Mouse (Mus musculus): ENCODE data around the gene Itm2b. TPM values are rescaled to one million over a fixed set of nuclear protein-coding genes. Genes with fewer than 3 reads are reported as not detected.
A peak's percentile ranks its signal among the peaks of the same experiment; 100 is the strongest.

Itm2b gene
- polyA plus RNA-seq (2015; fragmentation: Nextera tagmentation; extraction: Ambion mirVana), result 405 and 461 TPM in 2 replicates

DNA sequence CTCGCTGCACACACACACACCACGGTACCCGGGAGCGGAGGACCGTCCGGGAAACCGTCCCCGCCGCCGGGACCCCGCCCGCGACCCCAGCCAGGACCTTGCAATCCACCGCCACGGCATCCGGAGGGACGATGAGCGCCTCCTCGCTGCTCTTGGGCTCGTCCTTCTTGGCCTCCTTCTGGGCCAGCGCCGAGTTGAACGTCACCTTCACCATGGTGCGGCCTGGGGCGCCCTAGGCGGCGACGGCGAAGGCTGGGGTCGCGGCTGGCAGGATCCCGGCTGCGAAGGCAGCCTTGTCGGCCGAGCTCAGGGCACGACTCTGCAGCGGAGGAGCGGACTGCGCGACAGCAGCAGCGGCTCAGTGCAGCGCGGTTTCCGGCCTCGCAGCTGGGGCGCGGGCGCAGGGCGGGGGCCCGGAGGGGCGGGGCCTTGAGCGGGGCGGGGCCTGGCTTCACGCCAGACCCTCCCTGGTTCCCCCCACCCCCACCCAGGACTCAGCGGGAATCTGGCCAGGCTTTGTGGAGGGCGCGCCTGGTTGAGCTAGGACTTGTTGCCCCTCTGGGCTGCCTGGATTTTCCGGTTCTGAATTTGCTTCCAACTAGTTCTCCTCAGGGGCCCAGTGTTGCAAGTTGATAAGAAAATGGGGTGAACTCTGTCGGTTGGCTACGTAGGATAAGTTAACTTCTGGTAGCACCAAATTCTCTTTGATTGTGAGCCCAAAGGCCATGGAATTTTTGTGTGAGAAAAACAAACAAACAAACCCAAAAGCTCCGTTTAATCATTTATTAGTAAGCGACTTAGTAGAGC lies at the start of gene Itm2b:
Gene Itm2b, minus strand, starts transcription at position 377 of the 807 bp plus-strand sequence.
- peaks cover 73% of the 10 kb centered on the region for H3K4me1 ChIP-seq (replicated peaks)
- H3K4me2 ChIP-seq, result peak within 1 kb of the TSS; percentile 66
- peak within 1 kb of the TSS; percentile 97 for H3K9ac ChIP-seq
- peaks cover 24% of the 10 kb centered on the region for H3K36me3 ChIP-seq
- DNase-seq, result peak; percentile 80
- under 1% methylated on average over 62 of the region's 62 CpGs for WGBS (ENCODE audit: insufficient replicate concordance)
- H3K4me3 ChIP-seq (replicated peaks), result peak within 1 kb of the TSS; percentile 96
- peak; percentile 92 for ATAC-seq (ENCODE audit: low read depth)
- H3K9me3 ChIP-seq (replicated peaks), result no peaks in the 10 kb centered on the region
- no peaks in the 10 kb centered on the region for H3K27me3 ChIP-seq
- peak within 1 kb of the TSS; percentile 94 for H3K27ac ChIP-seq

DNA sequence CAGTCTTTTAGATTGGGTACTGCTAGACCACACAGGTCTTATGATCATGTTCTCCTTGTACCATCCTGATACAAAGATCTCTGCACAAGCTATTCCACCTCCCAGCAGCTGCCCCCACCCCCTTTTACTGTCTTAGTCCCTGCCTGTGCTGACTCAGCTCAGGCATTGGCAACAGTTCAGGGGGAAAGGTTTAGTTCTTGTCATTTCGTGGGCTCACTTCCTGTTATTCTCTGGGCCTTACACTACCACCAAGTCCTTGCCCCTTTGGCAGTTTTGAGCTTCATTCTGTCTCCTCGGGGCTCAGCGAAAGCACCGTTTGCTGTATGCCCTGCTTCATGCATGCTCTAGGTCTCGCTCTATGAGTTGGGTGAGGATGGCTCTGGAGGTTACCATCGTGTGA lies 48.4 kb upstream of the Itm2b start:
- DNase-seq (no peak), ATAC-seq (ENCODE audit: low read depth) (no peak)
- H3K36me3 ChIP-seq, result no peaks in the 10 kb centered on the region
- H3K27me3 ChIP-seq, result no peaks in the 10 kb centered on the region
- no peaks in the 10 kb centered on the region for H3K9me3 ChIP-seq (replicated peaks)
- H3K27ac ChIP-seq, result no peak overlapping the region
- no peak overlapping the region for H3K9ac ChIP-seq
- H3K4me2 ChIP-seq, result no peak overlapping the region
- WGBS (ENCODE audit: insufficient replicate concordance), result 54% methylated on average over 6 of the region's 6 CpGs
- H3K4me1 ChIP-seq (replicated peaks), result peaks cover 4% of the 10 kb centered on the region
- no peak overlapping the region for H3K4me3 ChIP-seq (replicated peaks)

DNA sequence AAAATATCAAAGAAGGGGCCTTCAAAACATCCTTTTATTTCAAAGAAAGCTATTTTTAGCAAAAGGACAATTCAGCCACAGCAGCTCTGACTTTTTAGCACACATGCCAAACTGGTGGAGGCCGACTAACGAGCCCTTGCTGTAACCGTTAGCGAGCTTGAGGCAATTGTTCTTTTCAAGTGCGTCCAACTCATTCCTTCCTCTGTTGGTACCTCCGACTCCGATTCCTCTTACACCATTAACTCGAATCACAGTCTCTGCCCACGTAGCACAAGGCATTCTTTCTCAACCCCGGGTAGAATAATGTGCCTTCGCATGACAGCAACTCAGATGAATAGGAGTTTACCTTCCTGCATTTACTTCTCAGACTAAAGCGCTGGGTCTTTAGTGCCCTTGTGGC lies 45.5 kb upstream of the Itm2b start:
- no peaks in the 10 kb centered on the region for H3K27me3 ChIP-seq
- no peak for ATAC-seq (ENCODE audit: low read depth)
- 68% methylated on average over 12 of the region's 12 CpGs for WGBS (ENCODE audit: insufficient replicate concordance)

DNA sequence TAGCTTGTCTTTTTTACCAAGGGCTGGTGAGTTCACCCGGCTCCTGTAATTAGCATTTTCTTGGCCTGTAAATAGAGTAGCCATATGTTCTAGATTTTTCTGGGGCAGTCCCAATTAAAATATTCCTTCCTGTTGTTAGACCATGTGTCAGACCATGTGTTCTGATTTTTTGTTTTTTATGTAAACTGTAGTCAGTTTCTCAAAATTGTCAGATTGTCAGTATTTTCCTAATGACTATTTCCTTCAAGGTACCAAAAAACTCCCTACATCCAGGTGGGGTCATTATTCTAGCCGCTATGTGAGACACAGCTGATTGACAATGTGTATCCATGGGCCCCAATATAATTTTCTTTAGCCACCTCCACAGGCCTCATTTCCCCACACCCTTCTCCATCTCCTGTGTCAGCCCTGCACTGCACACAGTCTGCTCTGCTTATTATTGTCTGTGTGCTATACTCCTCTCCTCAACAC lies 40.5 kb upstream of the Itm2b start:
- Histone ChIP-seq H3K4me1 (replicated peaks) (no peaks in the 10 kb centered on the region), H3K4me3 (replicated peaks) (no peak overlapping the region), H3K27ac (no peak overlapping the region), H3K4me2 (no peak overlapping the region), H3K9me3 (replicated peaks) (no peaks in the 10 kb centered on the region), H3K27me3 (no peaks in the 10 kb centered on the region), H3K36me3 (no peaks in the 10 kb centered on the region), H3K9ac (no peak overlapping the region)
- DNase-seq, result no peak
- ATAC-seq (ENCODE audit: low read depth), result no peak
- 77% methylated on average over 2 of the region's 2 CpGs for WGBS (ENCODE audit: insufficient replicate concordance)

More for the DNA sequence above, 45.5 kb upstream of the Itm2b start:
- H3K9me3 ChIP-seq (replicated peaks), result no peaks in the 10 kb centered on the region
- peaks cover 4% of the 10 kb centered on the region for H3K4me1 ChIP-seq (replicated peaks)
- H3K4me2 ChIP-seq, result no peak overlapping the region
- no peak overlapping the region for H3K4me3 ChIP-seq (replicated peaks)
- DNase-seq, result no peak
- no peak overlapping the region for H3K27ac ChIP-seq
- H3K36me3 ChIP-seq, result no peaks in the 10 kb centered on the region
- H3K9ac ChIP-seq, result no peak overlapping the region

DNA sequence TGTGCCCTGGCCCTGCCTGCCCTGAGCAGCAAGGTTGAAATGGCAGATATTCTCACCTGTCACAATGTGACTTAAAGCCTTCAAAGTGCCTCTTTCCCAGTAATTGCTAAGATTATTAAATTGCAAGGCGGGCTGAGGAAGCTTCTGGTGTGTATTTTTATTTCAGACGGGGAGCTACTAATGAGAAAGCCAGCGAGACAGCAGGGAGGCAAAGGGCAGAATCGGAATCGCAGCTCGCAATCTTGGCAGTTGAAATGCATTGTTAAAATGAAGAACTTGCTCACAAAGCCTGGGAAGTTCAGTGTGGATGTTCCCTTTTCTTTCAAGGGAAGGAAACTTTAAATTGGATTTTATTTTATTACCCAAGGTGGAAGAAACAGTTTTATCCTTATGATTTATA lies 39.9 kb upstream of the Itm2b start:
- DNase-seq, result no peak
- Histone ChIP-seq H3K9ac (no peak overlapping the region), H3K27me3 (no peaks in the 10 kb centered on the region), H3K4me1 (replicated peaks) (peaks cover 2% of the 10 kb centered on the region; the same call in 1 of the 2 replicates), H3K4me3 (replicated peaks) (no peak overlapping the region), H3K36me3 (no peaks in the 10 kb centered on the region), H3K4me2 (no peak overlapping the region), H3K27ac (no peak overlapping the region), H3K9me3 (replicated peaks) (no peaks in the 10 kb centered on the region)
- 68% methylated on average over 6 of the region's 6 CpGs for WGBS (ENCODE audit: insufficient replicate concordance)
- ATAC-seq (ENCODE audit: low read depth), result no peak

DNA sequence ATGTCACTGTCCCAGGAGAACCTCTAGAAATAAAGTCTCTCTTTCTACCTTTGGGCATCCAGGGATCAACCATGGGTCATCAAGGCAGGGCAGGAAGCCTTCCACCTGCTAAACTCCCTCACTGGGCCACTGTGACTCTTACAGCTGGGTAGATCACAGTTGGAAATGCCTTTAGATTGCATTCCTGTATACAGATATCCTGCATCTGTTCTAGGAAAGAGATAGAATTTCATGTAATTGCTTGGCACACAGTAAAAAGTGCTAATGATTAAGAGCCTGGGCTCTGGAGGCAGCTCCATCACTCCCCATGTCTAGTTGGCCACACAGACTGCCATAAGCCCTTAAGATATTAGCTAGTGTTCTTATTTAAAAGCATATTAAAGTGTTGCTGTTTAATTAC lies 38.5 kb upstream of the Itm2b start:
- Histone ChIP-seq H3K36me3 (no peaks in the 10 kb centered on the region), H3K27me3 (no peaks in the 10 kb centered on the region), H3K4me1 (replicated peaks) (peaks cover 3% of the 10 kb centered on the region; the same call in 1 of the 2 replicates), H3K9me3 (replicated peaks) (no peaks in the 10 kb centered on the region), H3K9ac (no peak overlapping the region), H3K4me3 (replicated peaks) (no peak overlapping the region), H3K4me2 (no peak overlapping the region), H3K27ac (no peak overlapping the region)
- DNase-seq (no peak), ATAC-seq (ENCODE audit: low read depth) (no peak)

DNA sequence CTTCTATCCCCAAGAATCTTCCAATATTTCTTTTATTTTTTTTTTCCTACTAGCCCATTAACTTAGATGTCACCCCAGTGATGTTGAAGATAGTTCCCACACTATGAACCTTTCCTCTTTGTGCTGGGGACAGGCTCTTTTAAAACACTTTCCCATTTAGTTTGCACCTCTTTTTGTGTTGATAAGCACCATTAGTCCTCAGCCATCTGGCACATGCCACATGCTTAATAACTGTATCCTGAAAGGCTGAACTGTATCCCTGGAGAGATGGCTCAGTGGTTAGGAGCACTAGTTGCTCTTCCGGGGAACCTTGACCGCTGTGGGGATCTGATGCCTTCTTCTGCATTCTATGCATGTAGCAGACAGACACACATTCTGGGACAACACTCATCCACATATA lies 37.5 kb upstream of the Itm2b start:
- H3K4me2 ChIP-seq, result no peak overlapping the region
- H3K9ac ChIP-seq, result no peak overlapping the region
- no peak overlapping the region for H3K27ac ChIP-seq
- H3K4me1 ChIP-seq (replicated peaks), result peaks cover 3% of the 10 kb centered on the region; the same call in 1 of the 2 replicates
- 86% methylated on average over 2 of the region's 2 CpGs for WGBS (ENCODE audit: insufficient replicate concordance)
- H3K9me3 ChIP-seq (replicated peaks), result no peaks in the 10 kb centered on the region
- ATAC-seq (ENCODE audit: low read depth) (no peak), DNase-seq (no peak)
- H3K4me3 ChIP-seq (replicated peaks), result no peak overlapping the region
- no peaks in the 10 kb centered on the region for H3K36me3 ChIP-seq
- H3K27me3 ChIP-seq, result no peaks in the 10 kb centered on the region

DNA sequence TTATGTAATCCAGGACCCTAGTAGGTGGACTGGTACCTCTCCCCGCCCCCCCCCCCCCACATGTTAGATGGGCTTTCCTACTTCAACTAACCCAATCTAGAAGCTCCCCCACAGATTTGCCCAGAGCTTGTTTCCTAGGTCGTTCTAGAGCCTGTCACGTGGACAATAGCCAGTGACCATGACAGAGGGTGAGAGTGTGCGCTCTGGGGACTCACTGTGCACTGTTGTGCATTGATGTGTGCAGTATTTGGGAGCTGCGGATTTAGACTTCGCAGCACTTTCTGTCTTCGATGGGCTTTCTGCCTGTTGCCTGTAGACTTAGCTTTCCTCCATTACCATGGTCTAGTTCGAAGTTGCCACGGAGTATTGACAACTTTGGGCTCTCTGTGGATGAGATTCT lies 36.5 kb upstream of the Itm2b start:
- WGBS (ENCODE audit: insufficient replicate concordance), result 62% methylated on average over 9 of the region's 9 CpGs
- H3K9ac ChIP-seq, result no peak overlapping the region

DNA sequence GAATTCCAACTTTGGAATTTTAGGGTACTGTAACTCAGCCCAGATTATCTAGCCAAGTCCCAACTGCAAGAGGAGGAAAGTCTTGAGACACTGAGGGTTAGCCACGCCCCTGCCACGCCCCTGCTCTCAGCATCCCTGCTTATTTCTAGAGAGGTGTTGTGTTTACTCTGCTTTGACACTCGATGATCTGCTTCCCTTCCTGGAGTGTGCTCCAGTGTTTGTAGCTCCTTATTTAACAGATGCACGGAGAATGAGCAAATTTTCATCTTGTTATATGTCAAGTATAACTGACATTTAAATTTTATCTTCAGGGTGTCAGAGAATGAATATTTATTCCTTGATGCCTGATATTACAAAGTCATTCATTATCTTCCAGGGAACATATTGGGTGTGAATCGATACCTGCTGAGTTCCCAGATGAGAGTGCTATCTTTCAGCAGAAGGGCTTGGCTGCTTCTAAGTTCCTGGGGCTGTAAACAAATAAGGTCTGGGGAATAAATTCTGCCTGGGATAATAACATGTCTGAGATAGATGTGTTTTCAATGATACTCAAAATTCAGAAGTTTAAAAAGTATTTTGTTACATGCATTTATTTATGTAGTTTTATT lies 35.2 kb upstream of the Itm2b start:
- 18% methylated on average over 5 of the region's 5 CpGs for whole genome bisulfite sequencing (ENCODE audit: insufficient replicate concordance)
- no peak for ATAC-seq (ENCODE audit: low read depth)
- H3K36me3 ChIP-seq, result no peaks in the 10 kb centered on the region

More for the DNA sequence above, 36.5 kb upstream of the Itm2b start:
- Histone ChIP-seq H3K4me3 (replicated peaks) (no peak overlapping the region), H3K27ac (no peak overlapping the region), H3K4me1 (replicated peaks) (peaks cover 3% of the 10 kb centered on the region; the same call in 1 of the 2 replicates), H3K4me2 (no peak overlapping the region), H3K9me3 (replicated peaks) (no peaks in the 10 kb centered on the region), H3K36me3 (no peaks in the 10 kb centered on the region), H3K27me3 (no peaks in the 10 kb centered on the region)
- DNase-seq (no peak), ATAC-seq (ENCODE audit: low read depth) (no peak)

DNA sequence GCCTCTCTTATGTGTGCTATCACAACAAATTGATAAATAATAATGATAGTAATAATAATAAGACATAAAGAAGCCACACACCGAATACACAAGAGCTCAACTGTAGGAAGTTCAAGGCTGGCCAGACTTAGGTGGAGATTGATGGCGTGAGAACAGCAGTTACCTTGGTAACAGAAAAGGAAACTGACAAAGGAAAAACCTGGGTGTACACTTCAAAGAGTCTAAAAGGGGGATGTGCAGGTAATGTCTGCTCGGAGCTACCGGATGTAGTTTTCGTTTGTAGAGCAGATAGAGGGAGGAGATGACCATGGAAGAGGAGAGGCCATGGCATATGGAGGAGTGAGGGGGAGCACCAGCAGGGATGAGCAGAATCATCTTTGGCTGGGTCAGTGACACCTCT lies 31.4 kb upstream of the Itm2b start:
- WGBS (ENCODE audit: insufficient replicate concordance), result 75% methylated on average over 5 of the region's 5 CpGs
- no peak overlapping the region for H3K27ac ChIP-seq
- DNase-seq (no peak), ATAC-seq (ENCODE audit: low read depth) (no peak)
- no peaks in the 10 kb centered on the region for H3K9me3 ChIP-seq (replicated peaks)
- no peak overlapping the region for H3K4me2 ChIP-seq
- H3K4me1 ChIP-seq (replicated peaks), result peaks cover 3% of the 10 kb centered on the region; the same call in 1 of the 2 replicates
- H3K36me3 ChIP-seq, result no peaks in the 10 kb centered on the region
- H3K9ac ChIP-seq, result no peak overlapping the region
- H3K27me3 ChIP-seq, result no peaks in the 10 kb centered on the region
- no peak overlapping the region for H3K4me3 ChIP-seq (replicated peaks)

More for the DNA sequence above, 35.2 kb upstream of the Itm2b start:
- Histone ChIP-seq H3K9me3 (replicated peaks) (no peaks in the 10 kb centered on the region), H3K4me3 (replicated peaks) (no peak overlapping the region), H3K27me3 (no peaks in the 10 kb centered on the region), H3K9ac (no peak overlapping the region), H3K4me1 (replicated peaks) (peaks cover 3% of the 10 kb centered on the region; the same call in 1 of the 2 replicates), H3K4me2 (no peak overlapping the region), H3K27ac (no peak overlapping the region)
- DNase-seq, result no peak

DNA sequence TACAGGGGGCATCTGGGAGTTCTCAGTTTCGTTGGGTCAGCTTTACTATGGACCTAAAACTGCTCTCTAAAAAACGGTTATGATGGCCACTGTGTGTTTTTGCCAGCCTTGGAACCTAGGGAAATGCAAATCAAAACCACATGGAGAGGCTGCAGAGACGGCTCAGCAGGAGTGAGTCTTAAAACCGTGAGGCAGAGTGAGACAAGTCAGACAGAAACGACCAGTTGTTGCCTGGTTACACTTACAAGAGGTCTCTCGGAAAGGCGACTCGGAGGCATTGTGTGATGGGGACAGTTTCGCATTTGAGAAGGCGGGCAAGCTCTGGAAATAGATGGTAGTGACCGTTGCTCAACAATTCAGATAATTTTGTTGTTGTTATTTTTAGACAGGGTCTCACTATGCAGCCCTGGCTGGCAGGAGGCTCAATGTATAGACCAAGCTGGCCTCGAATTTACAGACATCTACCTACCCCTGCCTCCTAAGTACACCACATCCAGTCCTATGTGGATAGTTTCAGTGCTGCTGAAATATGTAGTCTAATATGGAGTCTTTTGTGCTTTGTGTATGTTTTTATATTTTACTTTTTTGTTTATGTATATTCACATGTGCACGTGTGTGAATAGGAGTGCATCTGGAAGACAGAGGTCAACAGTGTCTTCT lies 30.4 kb upstream of the Itm2b start:
- DNase-seq, result no peak
- H3K27ac ChIP-seq, result no peak overlapping the region
- H3K9me3 ChIP-seq (replicated peaks), result no peaks in the 10 kb centered on the region
- ATAC-seq (ENCODE audit: low read depth), result no peak
- no peak overlapping the region for H3K4me2 ChIP-seq
- H3K36me3 ChIP-seq, result no peaks in the 10 kb centered on the region
- H3K4me3 ChIP-seq (replicated peaks), result no peak overlapping the region
- WGBS (ENCODE audit: insufficient replicate concordance), result 62% methylated on average over 13 of the region's 13 CpGs
- H3K9ac ChIP-seq, result no peak overlapping the region
- H3K4me1 ChIP-seq (replicated peaks), result peaks cover 3% of the 10 kb centered on the region; the same call in 1 of the 2 replicates
- H3K27me3 ChIP-seq, result no peaks in the 10 kb centered on the region
